Mouse (Mus musculus) E14TG2a.4 (cell line): Measurements from ENCODE around the gene Slc18b1.

ENCODE experiments used
- CTCF ChIP-seq: conservative IDR thresholded peaks from 2 replicates; pipeline ENCODE4 v1.5.1; 2014; ENCODE audit warnings: low read length
- NANOG ChIP-seq: IDR thresholded peaks from 2 replicates; pipeline ENCODE4 v1.6.1; 2014; ENCODE audit warnings: borderline replicate concordance, low read length, mixed read lengths
- POU5F1 ChIP-seq: IDR thresholded peaks from 2 replicates; pipeline ENCODE4 v1.6.1; 2014; ENCODE audit warnings: low read length, borderline replicate concordance

DNA sequence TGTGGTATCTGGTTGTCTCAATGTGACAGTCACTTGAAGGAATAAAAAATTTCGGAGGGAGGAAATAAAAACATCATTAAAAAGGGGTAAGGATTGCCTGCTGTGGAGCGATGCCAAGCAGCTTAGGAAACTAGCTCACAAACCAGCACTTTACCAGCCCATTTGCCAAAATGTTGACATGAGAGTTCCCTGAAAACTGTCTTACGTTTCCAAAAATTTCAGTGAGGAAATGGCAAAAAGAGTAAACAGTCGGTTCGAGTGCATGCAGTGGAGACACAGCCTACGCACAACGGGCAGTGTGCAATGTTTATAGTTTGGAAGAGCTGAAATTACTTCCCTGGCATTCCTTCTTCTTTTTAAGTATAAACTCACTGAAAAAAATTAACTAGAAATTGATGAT is 42.6 kb upstream of the Slc18b1 start:
- TF ChIP-seq CTCF (no peak), POU5F1 (no peak), NANOG (no peak)
